ENCODE assay signal across 16 mouse cellular contexts in genomic region chr13:112023171-112023570, GRCm38 (mm10).
A peak's percentile ranks its signal among the peaks of the same experiment; 100 is the strongest.
DNase-seq lines count a peak whose midpoint lies in the region; ATAC-seq and TF ChIP-seq lines count a peak whose summit lies in the region.
"Had no signal": no experiment of that assay in that cellular context is flagged by ENCODE, and none has a peak within 500 bp of the region (broad histone marks: within the 10 kb centered on the region; RNA-seq: fewer than 3 reads in every experiment).

No protein-coding gene starts in this region.

- WGBS in hindbrain, embryonic 10.5 days = 42% methylated on average over 4 of the region's 4 CpGs
- WGBS in hindbrain, embryonic 13.5 days = 31% methylated on average over 4 of the region's 4 CpGs
- WGBS in kidney, adult 2 months = 46% methylated on average over 4 of the region's 4 CpGs
- 18% methylated on average over 4 of the region's 4 CpGs for WGBS in limb, embryonic 10.5 days
- WGBS in forebrain, embryonic 15.5 days = 50% methylated on average over 4 of the region's 4 CpGs

- no peaks in the 10 kb centered on the region for H3K36me3 ChIP-seq in hindbrain, embryonic 10.5 days
- H3K36me3 ChIP-seq in hindbrain, embryonic 13.5 days = no peaks in the 10 kb centered on the region
- H3K36me3 ChIP-seq in kidney, adult 2 months (ENCODE audit: control insufficient read depth, insufficient read depth, low read length) = no peaks in the 10 kb centered on the region
- H3K36me3 ChIP-seq in limb, embryonic 10.5 days = no peaks in the 10 kb centered on the region
- no peaks in the 10 kb centered on the region for H3K36me3 ChIP-seq in forebrain, embryonic 15.5 days
- H3K36me3 ChIP-seq: embryonic facial prominence, embryonic 13.5 days; hindbrain, embryonic 12.5 days had no signal

- H3K4me3 ChIP-seq in hindbrain, embryonic 10.5 days = no peak overlapping the region
- no peak overlapping the region for H3K4me3 ChIP-seq in hindbrain, embryonic 13.5 days
- no peak overlapping the region for H3K4me3 ChIP-seq in kidney, adult 2 months (ENCODE audit: insufficient read depth, low read depth, low read length)
- H3K4me3 ChIP-seq in limb, embryonic 10.5 days = no peak overlapping the region
- no peak overlapping the region for H3K4me3 ChIP-seq in forebrain, embryonic 15.5 days
- H3K4me3 ChIP-seq: embryonic facial prominence, embryonic 13.5 days; forebrain, embryonic 13.5 days; heart, adult 2 months; hindbrain, embryonic 12.5 days; layer of hippocampus, adult 2 months; myocyte had no signal

- no peaks in the 10 kb centered on the region for H3K27me3 ChIP-seq in hindbrain, embryonic 10.5 days (ENCODE audit: insufficient read depth, poor library complexity, severe bottlenecking)
- H3K27me3 ChIP-seq in hindbrain, embryonic 13.5 days = no peaks in the 10 kb centered on the region
- H3K27me3 ChIP-seq in kidney, adult 2 months (replicated peaks; ENCODE audit: control insufficient read depth, insufficient read depth, low read length) = no peaks in the 10 kb centered on the region
- H3K27me3 ChIP-seq in limb, embryonic 10.5 days (ENCODE audit: low read depth, poor library complexity, severe bottlenecking) = no peaks in the 10 kb centered on the region
- H3K27me3 ChIP-seq in forebrain, embryonic 15.5 days = no peaks in the 10 kb centered on the region
- H3K27me3 ChIP-seq: embryonic facial prominence, embryonic 13.5 days; forebrain, embryonic 13.5 days; hindbrain, embryonic 12.5 days had no signal

- no peaks in the 10 kb centered on the region for H3K9me3 ChIP-seq in hindbrain, embryonic 10.5 days
- H3K9me3 ChIP-seq in hindbrain, embryonic 13.5 days = no peaks in the 10 kb centered on the region
- H3K9me3 ChIP-seq in limb, embryonic 10.5 days (replicated peaks) = no peaks in the 10 kb centered on the region
- no peaks in the 10 kb centered on the region for H3K9me3 ChIP-seq in forebrain, embryonic 15.5 days
- H3K9me3 ChIP-seq: embryonic facial prominence, embryonic 13.5 days; forebrain, embryonic 13.5 days; hindbrain, embryonic 12.5 days had no signal

- TF ChIP-seq POLR2A in kidney, adult 2 months (IDR thresholded peaks at IDR 0.05; ENCODE audit: low read depth, low read length) = no peak

- H3K4me2 ChIP-seq in hindbrain, embryonic 13.5 days = no peak overlapping the region
- no peak overlapping the region for H3K4me2 ChIP-seq in forebrain, embryonic 15.5 days (replicated peaks)
- H3K4me2 ChIP-seq: embryonic facial prominence, embryonic 13.5 days; forebrain, embryonic 13.5 days; hindbrain, embryonic 12.5 days had no signal

- no peak for DNase-seq in hindbrain, embryonic 10.5 days (ENCODE audit: low spot score)
- DNase-seq in adipocyte (ENCODE audit: low spot score) = peak; percentile 51
- peak; percentile 64 for DNase-seq in kidney, adult 2 months
- DNase-seq in limb, embryonic 10.5 days (ENCODE audit: low spot score) = peak; percentile 28
- DNase-seq in c-Kit-positive CD71-positive TER-119-positive erythroid progenitor cells, embryonic 14.5 days (ENCODE audit: low spot score) = no peak
- DNase-seq: cerebellum, adult 9-11 months; lung, adult 2 months; thymus, postnatal 14 days had no signal

- H3K27ac ChIP-seq in hindbrain, embryonic 10.5 days = 0 out of 2 replicates have a peak overlapping the region, but pooled peaks have one; percentile 35
- H3K27ac ChIP-seq in hindbrain, embryonic 13.5 days = no peak overlapping the region
- no peak overlapping the region for H3K27ac ChIP-seq in kidney, adult 2 months (ENCODE audit: insufficient read depth, low read depth, low read length)
- H3K27ac ChIP-seq in limb, embryonic 10.5 days = peak overlapping the region; percentile 42; the same call in 1 of the 2 replicates
- H3K27ac ChIP-seq in forebrain, embryonic 15.5 days (replicated peaks) = no peak overlapping the region
- H3K27ac ChIP-seq: embryonic facial prominence, embryonic 13.5 days; forebrain, embryonic 13.5 days; heart, adult 2 months; hindbrain, embryonic 12.5 days; layer of hippocampus, adult 2 months had no signal

- no peak overlapping the region for H3K9ac ChIP-seq in hindbrain, embryonic 13.5 days
- no peak overlapping the region for H3K9ac ChIP-seq in forebrain, embryonic 15.5 days (replicated peaks)
- H3K9ac ChIP-seq: embryonic facial prominence, embryonic 13.5 days; forebrain, embryonic 13.5 days; hindbrain, embryonic 12.5 days had no signal

- no peak for TF ChIP-seq CTCF in kidney, adult 2 months (conservative IDR thresholded peaks at IDR 0.05; ENCODE audit: insufficient read depth, insufficient read length, low read depth, low read length)

- ATAC-seq in hindbrain, embryonic 13.5 days (ENCODE audit: low FRiP score) = no peak
- no peak for ATAC-seq in forebrain, embryonic 15.5 days (replicated peaks)
- ATAC-seq: forebrain, embryonic 13.5 days had no signal

- peaks cover 10% of the 10 kb centered on the region for H3K4me1 ChIP-seq in hindbrain, embryonic 10.5 days (replicated peaks)
- H3K4me1 ChIP-seq in hindbrain, embryonic 13.5 days (replicated peaks) = peaks cover 8% of the 10 kb centered on the region
- H3K4me1 ChIP-seq in kidney, adult 2 months (ENCODE audit: control insufficient read depth, insufficient read depth, low read length) = 0 out of 2 replicates have a peak, but pooled peaks cover 3% of the 10 kb centered on the region
- H3K4me1 ChIP-seq in limb, embryonic 10.5 days = peaks cover 11% of the 10 kb centered on the region
- H3K4me1 ChIP-seq in forebrain, embryonic 15.5 days = no peaks in the 10 kb centered on the region

Comparison
In these comparisons a context has a peak if more than half of its experiments do, and no peak if none do; other contexts are left out.
1. H3K27ac ChIP-seq: peak in hindbrain, embryonic 10.5 days (single experiment) and limb, embryonic 10.5 days (single experiment); none in hindbrain, embryonic 13.5 days (single experiment), kidney, adult 2 months (single experiment) and forebrain, embryonic 15.5 days (single experiment).
2. DNase-seq: peak in adipocyte (single experiment), kidney, adult 2 months (single experiment) and limb, embryonic 10.5 days (single experiment); none in hindbrain, embryonic 10.5 days (single experiment) and c-Kit-positive CD71-positive TER-119-positive erythroid progenitor cells, embryonic 14.5 days (single experiment).